Mouse (Mus musculus): ENCODE data around the gene Ltf. TPM values are rescaled to one million over a fixed set of nuclear protein-coding genes. Genes with fewer than 3 reads are reported as not detected.

Ltf gene
- polyA plus RNA-seq, 1 experiment from 2014 or later: 1.1 TPM

DNA sequence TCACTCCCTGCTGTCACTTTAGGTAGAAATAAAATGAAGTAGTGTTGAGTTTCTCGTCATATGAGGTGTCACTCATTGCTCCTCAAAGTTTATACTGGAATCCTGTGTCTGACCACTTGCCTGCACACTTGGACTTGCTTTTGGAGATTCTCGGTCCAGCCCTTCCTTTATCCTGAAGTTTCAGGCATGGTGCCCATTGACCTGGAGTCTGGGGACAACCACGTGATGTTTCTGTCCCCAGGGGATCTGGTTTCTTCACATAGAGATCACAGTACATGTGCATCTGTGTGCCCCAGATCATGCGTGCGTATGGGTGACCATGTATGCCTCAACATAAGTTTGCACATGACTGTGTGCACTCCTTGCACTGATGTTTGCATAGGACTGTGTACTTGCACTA, 23.2 kb downstream of the Ltf start:
- no peak overlapping the region for H3K4me3 ChIP-seq
- H3K9ac ChIP-seq (replicated peaks): no peak overlapping the region
- WGBS: 88% methylated on average over 5 of the region's 5 CpGs
- no peaks in the 10 kb centered on the region for H3K4me1 ChIP-seq
- no peak overlapping the region for H3K4me2 ChIP-seq (replicated peaks)
- H3K36me3 ChIP-seq: no peaks in the 10 kb centered on the region
- no peaks in the 10 kb centered on the region for H3K27me3 ChIP-seq
- no peak for ATAC-seq (ENCODE audit: low FRiP score, low read depth)
- H3K27ac ChIP-seq (replicated peaks): no peak overlapping the region
- no peaks in the 10 kb centered on the region for H3K9me3 ChIP-seq

GRCm38 (mm10) chr9:111046222-111046621, 27.2 kb downstream of the Ltf start:
- no peak for ATAC-seq (ENCODE audit: low FRiP score, low read depth)
- no peaks in the 10 kb centered on the region for H3K27me3 ChIP-seq
- H3K4me3 ChIP-seq: no peak overlapping the region
- H3K4me1 ChIP-seq: no peaks in the 10 kb centered on the region
- H3K4me2 ChIP-seq (replicated peaks): no peak overlapping the region
- H3K9ac ChIP-seq (replicated peaks): no peak overlapping the region
- no peak overlapping the region for H3K27ac ChIP-seq (replicated peaks)
- H3K36me3 ChIP-seq: no peaks in the 10 kb centered on the region
- 86% methylated on average over 3 of the region's 3 CpGs for WGBS
- H3K9me3 ChIP-seq: no peaks in the 10 kb centered on the region

GRCm38 (mm10) chr9:111047266-111047665, 28.2 kb downstream of the Ltf start:
- ATAC-seq (ENCODE audit: low FRiP score, low read depth): no peak
- Histone ChIP-seq H3K27ac (replicated peaks) (no peak overlapping the region), H3K9me3 (no peaks in the 10 kb centered on the region), H3K27me3 (no peaks in the 10 kb centered on the region), H3K4me1 (no peaks in the 10 kb centered on the region), H3K9ac (replicated peaks) (no peak overlapping the region), H3K4me3 (no peak overlapping the region), H3K36me3 (no peaks in the 10 kb centered on the region), H3K4me2 (replicated peaks) (no peak overlapping the region)
- 95% methylated on average over 5 of the region's 5 CpGs for WGBS

GRCm38 (mm10) chr9:111048452-111048851, 29.4 kb downstream of the Ltf start:
- Histone ChIP-seq H3K4me2 (replicated peaks) (no peak overlapping the region), H3K27me3 (no peaks in the 10 kb centered on the region), H3K4me3 (no peak overlapping the region), H3K27ac (replicated peaks) (no peak overlapping the region), H3K36me3 (no peaks in the 10 kb centered on the region), H3K4me1 (no peaks in the 10 kb centered on the region), H3K9ac (replicated peaks) (no peak overlapping the region), H3K9me3 (no peaks in the 10 kb centered on the region)
- 85% methylated on average over 3 of the region's 3 CpGs for WGBS
- no peak for ATAC-seq (ENCODE audit: low FRiP score, low read depth)

- 91% methylated on average over 9 of the region's 9 CpGs for WGBS
- no peak overlapping the region for H3K27ac ChIP-seq (replicated peaks)
- H3K36me3 ChIP-seq: no peaks in the 10 kb centered on the region
- no peaks in the 10 kb centered on the region for H3K4me1 ChIP-seq
- ATAC-seq (ENCODE audit: low FRiP score, low read depth): no peak
- H3K9me3 ChIP-seq: no peaks in the 10 kb centered on the region
- no peaks in the 10 kb centered on the region for H3K27me3 ChIP-seq
- no peak overlapping the region for H3K9ac ChIP-seq (replicated peaks)
- H3K4me2 ChIP-seq (replicated peaks): no peak overlapping the region
- no peak overlapping the region for H3K4me3 ChIP-seq
Measured at GRCm38 (mm10) chr9:111054923-111055322, 35.9 kb downstream of the Ltf start.

DNA sequence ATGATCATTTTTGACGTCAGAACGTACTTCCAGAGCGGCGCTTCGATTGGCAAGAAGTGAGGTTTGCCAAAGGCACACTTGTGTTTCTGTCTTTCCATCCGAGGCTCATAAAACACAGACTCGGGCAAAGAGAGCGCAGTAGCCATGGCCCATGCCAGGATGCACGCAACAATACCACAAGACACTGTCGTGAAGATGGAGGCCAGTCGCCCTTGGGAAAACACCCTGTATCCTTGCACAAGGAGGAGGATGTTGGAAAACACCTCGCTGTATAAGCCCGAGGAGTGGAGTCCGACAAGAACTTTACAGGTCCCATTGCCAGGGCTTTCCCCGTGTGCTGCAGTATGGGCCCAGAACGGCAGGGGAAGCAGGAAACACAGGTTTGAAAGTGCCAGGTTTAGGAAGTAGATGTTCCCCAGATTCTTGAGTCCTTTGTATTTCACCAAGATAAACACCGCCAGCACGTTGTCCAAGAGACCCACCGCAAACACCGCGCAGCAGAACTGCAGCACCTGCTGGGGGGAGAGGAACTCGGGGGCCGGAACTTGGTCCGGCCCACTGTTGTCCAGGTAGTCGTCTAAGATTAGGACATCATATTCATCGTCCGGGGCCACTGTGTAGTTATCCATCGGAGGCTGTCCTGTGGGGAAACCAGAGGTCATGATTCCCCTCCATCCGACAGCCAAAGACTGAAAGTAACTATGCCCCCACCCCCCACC, 36.9 kb downstream of the Ltf start:
- Histone ChIP-seq H3K4me2 (replicated peaks) (0 out of 2 replicates have a peak overlapping the region, but pooled peaks have one; percentile 15), H3K4me3 (no peak overlapping the region), H3K9me3 (no peaks in the 10 kb centered on the region), H3K4me1 (no peaks in the 10 kb centered on the region), H3K27ac (replicated peaks) (no peak overlapping the region), H3K27me3 (no peaks in the 10 kb centered on the region), H3K9ac (replicated peaks) (no peak overlapping the region), H3K36me3 (no peaks in the 10 kb centered on the region)
- 81% methylated on average over 29 of the region's 29 CpGs for WGBS
- ATAC-seq (ENCODE audit: low FRiP score, low read depth): no peak

DNA sequence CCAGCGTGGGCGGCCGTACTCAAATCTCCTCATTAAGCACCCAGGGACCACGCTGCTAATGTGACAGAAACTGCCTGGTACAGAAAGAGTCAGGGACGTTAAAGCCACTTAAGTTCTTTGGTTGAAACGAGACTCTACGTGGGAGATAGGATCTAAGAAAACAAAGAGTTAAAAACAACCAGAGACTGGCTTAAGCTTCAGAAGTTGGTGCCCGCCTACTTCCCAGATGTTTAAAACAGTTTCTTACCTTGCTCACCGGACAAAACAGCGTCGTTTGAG, 37.4 kb downstream of the Ltf start:
- H3K9ac ChIP-seq (replicated peaks): no peak overlapping the region
- H3K27ac ChIP-seq (replicated peaks): no peak overlapping the region
- H3K9me3 ChIP-seq: no peaks in the 10 kb centered on the region
- ATAC-seq (ENCODE audit: low FRiP score, low read depth): no peak
- H3K36me3 ChIP-seq: no peaks in the 10 kb centered on the region
- H3K4me1 ChIP-seq: no peaks in the 10 kb centered on the region
- H3K27me3 ChIP-seq: no peaks in the 10 kb centered on the region
- H3K4me3 ChIP-seq: 0 out of 2 replicates have a peak overlapping the region, but pooled peaks have one; percentile 13
- 41% methylated on average over 11 of the region's 11 CpGs for WGBS
- H3K4me2 ChIP-seq (replicated peaks): 0 out of 2 replicates have a peak overlapping the region, but pooled peaks have one; percentile 15

GRCm38 (mm10) chr9:111056798-111057543, 37.9 kb downstream of the Ltf start, which contains the start of gene Ccrl2:
TSS of gene Ccrl2 (minus strand) at chr9:111057519.
- no peak for ATAC-seq (ENCODE audit: low FRiP score, low read depth)
- Histone ChIP-seq H3K9me3 (no peaks in the 10 kb centered on the region), H3K36me3 (no peaks in the 10 kb centered on the region), H3K27me3 (no peaks in the 10 kb centered on the region), H3K4me2 (replicated peaks) (peak within 1 kb of the TSS; percentile 15; the same call in 1 of the 2 replicates), H3K27ac (replicated peaks) (no peak within 1 kb of the TSS), H3K9ac (replicated peaks) (no peak within 1 kb of the TSS), H3K4me1 (no peaks in the 10 kb centered on the region), H3K4me3 (0 out of 2 replicates have a peak within 1 kb of the TSS, but pooled peaks have one; percentile 13)
- 62% methylated on average over 17 of the region's 17 CpGs for WGBS

DNA sequence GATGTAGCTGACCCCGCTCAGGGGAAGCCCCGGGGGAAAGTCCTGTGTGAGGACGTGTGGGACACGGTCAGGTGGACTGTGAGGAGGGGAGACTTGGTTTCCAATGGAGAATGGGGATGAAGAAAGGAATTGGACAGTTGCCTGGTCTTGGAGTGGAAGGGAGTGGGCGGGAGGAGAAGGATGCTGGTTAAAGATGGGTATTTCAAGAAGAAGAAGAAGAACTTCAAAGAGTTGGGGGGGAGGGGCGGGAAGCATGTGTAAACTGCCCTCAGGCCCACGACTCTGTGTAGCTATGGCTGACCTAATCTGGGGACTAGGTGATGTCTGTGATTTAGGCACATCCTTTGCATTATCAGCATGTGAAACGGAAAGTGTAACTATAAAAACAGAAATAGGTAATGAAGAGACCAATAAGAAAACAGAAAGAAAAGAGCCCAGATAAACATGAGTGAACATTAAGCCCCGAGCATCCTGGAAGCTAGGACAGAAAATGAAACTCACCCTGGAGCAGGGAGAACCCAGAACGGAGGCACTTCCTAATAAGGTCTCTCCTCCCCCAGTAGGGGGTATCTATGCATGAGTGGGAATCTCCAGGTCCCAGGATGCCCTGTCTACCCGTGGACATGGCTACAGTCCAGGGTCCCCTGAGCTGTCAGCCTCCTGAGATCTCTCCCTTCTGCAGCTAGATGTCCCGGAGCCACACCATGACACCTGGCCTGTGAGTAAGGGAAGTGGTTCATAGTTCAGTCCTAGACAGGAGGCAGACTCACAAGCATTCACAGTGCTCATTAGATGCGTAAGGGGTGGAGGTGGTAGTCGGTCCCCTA, 38.7 kb downstream of the Ltf start:
- 74% methylated on average over 14 of the region's 14 CpGs for WGBS
- Histone ChIP-seq H3K4me2 (replicated peaks) (no peak overlapping the region), H3K36me3 (no peaks in the 10 kb centered on the region), H3K9me3 (no peaks in the 10 kb centered on the region), H3K4me1 (no peaks in the 10 kb centered on the region), H3K27me3 (no peaks in the 10 kb centered on the region), H3K27ac (replicated peaks) (no peak overlapping the region), H3K9ac (replicated peaks) (no peak overlapping the region), H3K4me3 (no peak overlapping the region)
- no peak for ATAC-seq (ENCODE audit: low FRiP score, low read depth)

DNA sequence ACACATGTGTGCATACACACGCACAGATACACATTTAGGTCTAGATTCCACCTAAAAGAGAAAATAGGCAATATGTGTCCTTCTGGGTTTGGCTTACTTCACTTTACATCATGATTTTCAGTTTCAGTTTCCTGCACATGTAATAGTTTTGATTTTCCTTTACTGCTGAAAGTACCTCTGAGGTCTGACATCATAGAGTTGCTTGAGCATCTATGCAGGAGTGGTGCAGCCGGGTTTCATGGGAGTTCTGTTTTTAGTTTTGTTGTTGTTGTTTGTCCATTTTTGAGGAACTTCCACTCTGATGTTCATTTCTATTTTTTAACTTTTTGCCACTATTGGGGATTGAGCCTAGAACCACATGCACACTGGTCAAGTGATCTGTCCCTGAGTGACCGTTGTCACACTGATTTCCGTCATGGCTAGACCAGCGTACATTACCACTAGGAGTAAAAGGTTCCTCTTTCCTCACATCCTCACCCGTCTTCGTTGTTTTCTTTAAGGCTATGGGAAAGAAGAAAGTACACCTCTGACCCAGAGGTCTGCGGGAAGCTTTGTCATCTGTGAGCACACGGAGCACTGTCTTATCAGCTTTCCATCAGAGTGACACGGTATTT, 40.0 kb downstream of the Ltf start:
- Histone ChIP-seq H3K4me3 (no peak overlapping the region), H3K9ac (replicated peaks) (no peak overlapping the region), H3K27me3 (no peaks in the 10 kb centered on the region), H3K36me3 (no peaks in the 10 kb centered on the region), H3K4me1 (no peaks in the 10 kb centered on the region), H3K4me2 (replicated peaks) (no peak overlapping the region), H3K9me3 (no peaks in the 10 kb centered on the region), H3K27ac (replicated peaks) (no peak overlapping the region)
- 80% methylated on average over 10 of the region's 10 CpGs for WGBS
- no peak for ATAC-seq (ENCODE audit: low FRiP score, low read depth)

GRCm38 (mm10) chr9:111062840-111063239, 43.8 kb downstream of the Ltf start:
- no peaks in the 10 kb centered on the region for H3K4me1 ChIP-seq
- H3K4me3 ChIP-seq: no peak overlapping the region
- no peaks in the 10 kb centered on the region for H3K36me3 ChIP-seq
- WGBS: 83% methylated on average over 5 of the region's 5 CpGs
- H3K9ac ChIP-seq (replicated peaks): no peak overlapping the region
- H3K27ac ChIP-seq (replicated peaks): no peak overlapping the region
- no peaks in the 10 kb centered on the region for H3K27me3 ChIP-seq
- no peak for ATAC-seq (ENCODE audit: low FRiP score, low read depth)
- H3K4me2 ChIP-seq (replicated peaks): no peak overlapping the region
- no peaks in the 10 kb centered on the region for H3K9me3 ChIP-seq
